Mouse (Mus musculus) embryonic facial prominence, embryonic 13.5 days (tissue): ENCODE measurements at regions not wholly inside any gene's neighbourhood (a gene's known extent, or its start where the extent isn't known, plus 50 kb on each side); places are given as distances from the start of the nearest gene placed in this dataset.

ENCODE experiments used
- ATAC-seq: fragments of 200-750 bp; cut with Nextera tagmentation; 2 replicates; pipeline ENCODE4 v1.8.0; 2017; ENCODE audit warnings: low read depth; ENCODE audit not compliant: insufficient number of reproducible peaks, insufficient read depth, low FRiP score, low TSS enrichment
- H3K27ac ChIP-seq: fragments of 300-500 bp; sonication (generic); 2 replicates; pipeline ENCODE4 v1.5.1; 2015; ENCODE audit warnings: moderate library complexity, mild to moderate bottlenecking, inconsistent platforms
- H3K27me3 ChIP-seq: fragments of 300-500 bp; sonication (generic); 2 replicates; pipeline ENCODE4 v1.6.1; 2015; ENCODE audit warnings: mild to moderate bottlenecking, inconsistent platforms
- H3K36me3 ChIP-seq: fragments of 300-500 bp; sonication (generic); 2 replicates; pipeline ENCODE4 v1.6.1; 2015; ENCODE audit warnings: mild to moderate bottlenecking, inconsistent platforms
- H3K4me1 ChIP-seq: fragments of 300-500 bp; sonication (generic); 2 replicates; pipeline ENCODE4 v1.6.1; 2015; ENCODE audit warnings: inconsistent platforms
- H3K4me2 ChIP-seq: fragments of 300-500 bp; sonication (generic); 2 replicates; pipeline ENCODE4 v1.6.1; 2015; ENCODE audit warnings: moderate library complexity, mild to moderate bottlenecking, inconsistent platforms
- H3K4me3 ChIP-seq: fragments of 300-500 bp; sonication (generic); 2 replicates; pipeline ENCODE4 v1.5.1; 2015; ENCODE audit warnings: mild to moderate bottlenecking, inconsistent platforms
- H3K9ac ChIP-seq: fragments of 300-500 bp; sonication (generic); 2 replicates; pipeline ENCODE4 v1.6.1; 2015; ENCODE audit warnings: mild to moderate bottlenecking, inconsistent platforms
- H3K9me3 ChIP-seq: fragments of 300-500 bp; sonication (generic); 2 replicates; pipeline ENCODE4 v1.6.1; 2016; ENCODE audit warnings: inconsistent platforms
- WGBS: fragments of 180-500 bp; shearing (Covaris S2); methylation state at CpG from one replicate; pipeline ENCODE4 v1.1.7; 2015; ENCODE audit warnings: mixed read lengths; 5-methylcytosine and 5-hydroxymethylcytosine counted together

DNA sequence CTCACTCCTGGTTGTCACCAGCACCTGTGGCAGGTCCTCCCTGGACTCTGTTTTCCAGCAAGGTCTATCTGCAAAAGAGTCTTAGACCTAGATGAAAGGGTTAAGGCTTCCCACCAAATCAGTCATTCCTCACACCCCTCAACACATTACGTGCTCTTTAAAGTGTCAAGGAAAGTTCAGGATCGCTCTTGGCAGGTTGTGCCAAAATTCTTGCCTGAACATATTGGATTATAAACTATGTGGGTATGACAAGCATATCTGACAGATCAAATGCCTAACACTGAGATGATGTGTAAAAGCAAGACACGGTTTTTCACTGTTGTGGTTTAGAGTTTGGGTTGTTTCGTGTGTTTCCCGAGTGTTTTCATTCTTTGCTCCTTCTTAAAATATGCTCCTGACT, 193.0 kb upstream of the Six2 start:
- Histone ChIP-seq H3K27ac (0 out of 2 replicates have a peak overlapping the region, but pooled peaks have one; percentile 2), H3K36me3 (no peaks in the 10 kb centered on the region), H3K4me1 (peaks cover 37% of the 10 kb centered on the region), H3K9ac (no peak overlapping the region), H3K4me2 (no peak overlapping the region), H3K4me3 (no peak overlapping the region), H3K27me3 (0 out of 2 replicates have a peak, but pooled peaks cover 8% of the 10 kb centered on the region), H3K9me3 (no peaks in the 10 kb centered on the region)
- WGBS, result 35% methylated on average over 5 of the region's 5 CpGs
- ATAC-seq, result no peak

DNA sequence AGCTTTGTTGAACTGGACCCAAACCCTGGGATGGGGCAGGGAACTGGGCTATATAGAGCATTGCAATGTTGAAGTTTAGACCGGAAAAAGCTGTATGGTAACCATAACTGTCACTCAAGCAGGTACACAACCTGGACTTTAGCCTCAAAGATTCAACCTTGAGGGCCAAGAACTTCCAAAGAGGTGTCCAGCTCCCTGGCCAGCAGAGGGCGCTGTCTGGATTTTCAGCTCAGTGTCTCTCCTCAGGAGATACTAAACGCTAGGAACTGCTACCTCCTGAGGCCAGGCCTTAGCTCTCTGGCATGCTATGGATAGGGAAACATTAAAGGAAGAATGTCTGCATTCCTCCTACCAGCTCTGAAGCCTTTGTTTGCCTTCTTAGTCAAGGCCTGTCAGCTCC, 189.4 kb upstream of the Six2 start:
- WGBS, result 48% methylated on average over 3 of the region's 3 CpGs
- Histone ChIP-seq H3K36me3 (no peaks in the 10 kb centered on the region), H3K4me1 (peaks cover 50% of the 10 kb centered on the region), H3K27me3 (peaks cover 18% of the 10 kb centered on the region), H3K27ac (no peak overlapping the region), H3K9ac (no peak overlapping the region), H3K4me3 (no peak overlapping the region), H3K9me3 (no peaks in the 10 kb centered on the region), H3K4me2 (no peak overlapping the region)
- ATAC-seq, result no peak

DNA sequence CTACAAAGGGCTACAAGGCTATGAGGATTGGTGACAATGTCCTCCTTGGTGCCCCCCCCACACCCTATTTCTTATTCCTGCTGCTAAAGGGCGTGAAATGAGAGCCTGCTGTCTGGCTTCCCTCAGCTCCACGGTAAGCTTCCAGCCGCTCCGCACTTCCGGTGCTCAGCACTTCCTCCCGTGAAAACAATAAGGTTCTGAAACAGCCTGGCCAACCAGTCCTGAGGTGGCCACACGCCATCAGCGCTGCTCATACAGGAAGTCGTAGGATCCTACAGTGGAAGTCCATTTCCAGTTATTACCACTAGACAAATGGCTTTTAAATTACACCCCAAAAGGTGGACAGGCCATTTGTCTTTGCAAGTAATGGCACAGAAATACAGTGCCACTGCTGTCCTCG, 188.8 kb upstream of the Six2 start:
- H3K4me3 ChIP-seq, result no peak overlapping the region
- H3K9ac ChIP-seq, result no peak overlapping the region
- H3K36me3 ChIP-seq, result no peaks in the 10 kb centered on the region
- peak overlapping the region; percentile 9; the same call in 1 of the 2 replicates for H3K4me2 ChIP-seq
- 38% methylated on average over 10 of the region's 10 CpGs for WGBS
- H3K27ac ChIP-seq, result no peak overlapping the region
- no peaks in the 10 kb centered on the region for H3K9me3 ChIP-seq
- peaks cover 19% of the 10 kb centered on the region for H3K27me3 ChIP-seq
- H3K4me1 ChIP-seq, result peaks cover 49% of the 10 kb centered on the region
- no peak for ATAC-seq

DNA sequence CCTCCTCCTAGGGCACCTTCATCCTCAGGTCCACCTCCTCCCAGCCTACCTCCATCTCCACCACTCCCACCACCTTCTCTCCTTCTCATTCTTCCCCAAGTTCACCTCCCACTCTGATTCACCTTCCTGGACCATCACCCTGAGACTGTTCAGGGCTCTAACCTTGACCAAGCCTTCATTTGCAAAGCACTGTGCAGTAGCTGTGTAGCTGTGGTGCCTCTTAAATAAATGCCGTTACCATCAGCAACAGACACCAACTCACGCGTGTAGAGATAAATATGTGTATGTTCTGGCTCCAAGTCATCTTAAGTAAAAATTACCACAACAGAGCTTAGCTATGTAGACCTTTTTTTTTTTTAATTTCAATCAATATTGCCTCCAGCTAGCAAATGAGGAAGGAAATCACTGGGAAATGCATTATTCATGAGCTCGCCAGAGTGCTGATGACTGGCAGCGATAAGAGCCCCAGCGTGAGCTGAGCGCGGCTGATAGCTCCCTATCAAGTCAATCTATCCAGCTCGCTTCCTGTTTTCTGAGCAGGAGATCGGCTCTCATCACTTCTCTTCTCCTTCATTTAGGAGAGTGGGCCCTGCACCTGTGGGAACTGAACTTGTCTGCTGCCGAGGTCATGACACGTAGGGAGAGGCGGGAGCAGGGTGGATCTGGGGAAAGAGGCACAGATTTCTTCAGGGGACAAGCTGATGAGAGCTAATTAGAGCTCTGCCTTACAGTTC, 185.9 kb upstream of the Six2 start:
- Histone ChIP-seq H3K9me3 (no peaks in the 10 kb centered on the region), H3K9ac (no peak overlapping the region), H3K4me3 (no peak overlapping the region), H3K4me1 (peaks cover 61% of the 10 kb centered on the region), H3K27ac (no peak overlapping the region), H3K4me2 (peak overlapping the region; percentile 37), H3K27me3 (peaks cover 23% of the 10 kb centered on the region), H3K36me3 (no peaks in the 10 kb centered on the region)
- ATAC-seq, result no peak
- WGBS, result 21% methylated on average over 13 of the region's 13 CpGs

GRCm38 (mm10) chr17:85872903-85873413, 184.9 kb upstream of the Six2 start:
- Histone ChIP-seq H3K4me2 (no peak overlapping the region), H3K4me3 (no peak overlapping the region), H3K9me3 (no peaks in the 10 kb centered on the region), H3K4me1 (peaks cover 72% of the 10 kb centered on the region), H3K27ac (no peak overlapping the region), H3K9ac (no peak overlapping the region), H3K36me3 (no peaks in the 10 kb centered on the region), H3K27me3 (peaks cover 23% of the 10 kb centered on the region)
- no peak for ATAC-seq
- 30% methylated on average over 6 of the region's 6 CpGs for WGBS

DNA sequence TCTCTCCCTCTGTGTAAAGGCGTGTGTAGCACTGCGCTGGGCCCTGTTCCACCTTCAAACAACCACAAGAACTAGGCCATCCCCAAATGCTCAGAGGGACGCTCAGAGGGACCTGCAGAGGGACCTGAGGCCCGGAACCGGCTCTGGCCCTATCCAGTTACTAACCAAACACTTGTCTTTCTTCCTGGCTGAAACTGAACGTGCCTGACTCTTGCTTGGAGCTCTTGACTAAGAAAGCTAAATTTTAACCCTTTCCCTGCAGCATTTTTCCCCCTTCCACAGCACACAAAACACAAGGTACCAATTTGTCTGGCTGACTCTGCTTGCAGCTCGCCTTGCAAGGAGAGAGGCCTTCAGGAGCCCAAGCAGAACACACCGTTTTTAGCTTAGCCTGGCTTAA, 182.3 kb upstream of the Six2 start:
- 0 out of 2 replicates have a peak, but pooled peaks have one; percentile 23 for ATAC-seq

DNA sequence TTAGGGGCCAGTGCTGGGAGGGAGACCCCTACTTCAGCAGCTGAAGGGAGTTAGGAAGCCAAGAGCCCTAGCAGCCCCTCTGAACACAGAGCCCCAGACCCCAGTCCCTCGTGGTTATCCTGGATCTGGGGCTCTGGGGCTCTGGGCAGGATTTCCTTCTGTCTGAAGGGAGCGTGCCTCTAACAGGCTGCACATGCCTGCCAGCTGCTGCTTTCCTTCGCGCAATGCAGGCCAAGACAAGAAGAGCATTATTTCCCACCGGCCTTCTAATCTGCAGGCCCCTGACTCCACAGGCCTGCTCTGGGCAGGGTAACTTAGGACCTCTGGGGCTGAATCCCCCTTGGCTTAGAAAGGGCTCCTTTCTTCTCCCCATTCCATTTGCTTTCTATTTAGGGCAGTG, 181.1 kb upstream of the Six2 start:
- peaks cover 59% of the 10 kb centered on the region for H3K4me1 ChIP-seq
- H3K36me3 ChIP-seq, result no peaks in the 10 kb centered on the region
- no peaks in the 10 kb centered on the region for H3K9me3 ChIP-seq
- no peak overlapping the region for H3K4me3 ChIP-seq
- H3K27ac ChIP-seq, result peak overlapping the region; percentile 84
- no peak; the same call in 1 of the 2 replicates for ATAC-seq
- peaks cover 15% of the 10 kb centered on the region for H3K27me3 ChIP-seq
- H3K9ac ChIP-seq, result 0 out of 2 replicates have a peak overlapping the region, but pooled peaks have one; percentile 17
- no peak overlapping the region for H3K4me2 ChIP-seq
- WGBS, result 9% methylated on average over 5 of the region's 5 CpGs

More for the DNA sequence above, 182.3 kb upstream of the Six2 start:
- Histone ChIP-seq H3K36me3 (no peaks in the 10 kb centered on the region), H3K27me3 (peaks cover 20% of the 10 kb centered on the region), H3K4me1 (peaks cover 65% of the 10 kb centered on the region), H3K9ac (no peak overlapping the region), H3K4me3 (no peak overlapping the region), H3K27ac (peak overlapping the region; percentile 84), H3K4me2 (no peak overlapping the region), H3K9me3 (no peaks in the 10 kb centered on the region)
- WGBS, result 21% methylated on average over 8 of the region's 8 CpGs

DNA sequence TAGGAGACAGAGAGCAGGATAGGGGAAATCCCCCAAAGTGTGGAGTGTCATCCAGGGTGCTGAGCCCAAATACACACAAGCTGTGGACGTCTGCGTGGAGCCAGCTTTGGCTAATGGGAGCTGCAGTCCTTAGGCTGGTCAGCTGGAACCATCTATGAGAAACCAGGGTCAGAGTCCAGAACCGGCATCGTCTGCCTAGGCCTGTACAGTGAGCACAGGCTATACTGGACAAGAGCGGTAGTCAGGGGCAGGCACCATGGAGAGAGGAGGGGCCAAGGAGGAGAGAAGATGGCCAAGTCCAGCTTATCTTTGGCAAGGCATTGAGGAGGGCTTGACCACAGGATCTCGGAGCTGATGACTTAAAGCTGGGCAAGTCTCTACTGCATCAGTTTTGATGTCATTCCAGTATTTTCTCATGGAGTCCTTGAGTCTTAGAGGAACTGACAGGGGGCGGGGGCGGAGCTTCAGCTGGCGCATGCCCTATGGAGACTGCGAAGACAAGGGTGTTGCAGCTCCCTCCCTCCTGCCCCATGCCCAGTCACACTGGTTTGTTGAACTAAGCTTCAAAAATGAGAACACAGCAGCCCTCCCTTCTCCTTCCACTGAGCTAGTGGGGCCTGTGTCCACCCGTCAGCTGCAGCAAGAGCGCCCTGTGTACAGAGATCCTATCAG, 180.0 kb upstream of the Six2 start:
- 0 out of 2 replicates have a peak, but pooled peaks have one; percentile 11 for ATAC-seq

DNA sequence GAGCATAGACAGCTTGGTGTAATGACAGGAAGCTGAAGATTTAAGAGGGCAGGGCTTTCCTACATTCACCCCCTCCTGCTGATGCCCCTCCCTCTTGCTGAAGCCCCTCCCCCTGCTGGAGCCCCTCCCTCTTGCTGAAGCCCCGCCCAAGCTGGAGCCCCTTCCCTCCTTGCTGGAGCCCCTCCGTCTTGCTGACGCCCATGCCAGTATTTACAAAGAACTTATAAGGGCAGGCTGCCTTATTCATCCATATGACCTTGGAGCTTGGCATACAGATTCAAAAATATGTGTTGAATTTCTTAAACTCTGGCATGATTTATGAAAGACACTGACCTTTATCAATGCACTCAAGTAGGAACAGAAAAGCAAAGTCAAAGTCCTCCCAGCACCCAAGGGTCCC, 178.5 kb upstream of the Six2 start:
- Histone ChIP-seq H3K27me3 (peaks cover 4% of the 10 kb centered on the region), H3K4me3 (no peak overlapping the region), H3K36me3 (no peaks in the 10 kb centered on the region), H3K9ac (no peak overlapping the region), H3K4me1 (peaks cover 43% of the 10 kb centered on the region), H3K9me3 (no peaks in the 10 kb centered on the region), H3K27ac (no peak overlapping the region), H3K4me2 (no peak overlapping the region)
- no peak for ATAC-seq
- 72% methylated on average over 3 of the region's 3 CpGs for WGBS

More for the DNA sequence above, 180.0 kb upstream of the Six2 start:
- Histone ChIP-seq H3K27ac (peak overlapping the region; percentile 84), H3K4me3 (no peak overlapping the region), H3K4me1 (peaks cover 48% of the 10 kb centered on the region), H3K36me3 (no peaks in the 10 kb centered on the region), H3K4me2 (no peak overlapping the region; the same call in 1 of the 2 replicates), H3K9ac (no peak overlapping the region), H3K9me3 (no peaks in the 10 kb centered on the region), H3K27me3 (peaks cover 10% of the 10 kb centered on the region)
- 66% methylated on average over 12 of the region's 12 CpGs for WGBS

- no peaks in the 10 kb centered on the region for H3K36me3 ChIP-seq
- no peaks in the 10 kb centered on the region for H3K9me3 ChIP-seq
- ATAC-seq, result no peak
- 84% methylated on average over 4 of the region's 4 CpGs for WGBS
- H3K4me1 ChIP-seq, result peaks cover 42% of the 10 kb centered on the region
- H3K4me2 ChIP-seq, result no peak overlapping the region
- no peak overlapping the region for H3K4me3 ChIP-seq
- no peak overlapping the region for H3K9ac ChIP-seq
- no peaks in the 10 kb centered on the region; the same call in none of the 2 replicates for H3K27me3 ChIP-seq
- H3K27ac ChIP-seq, result no peak overlapping the region
These were observed 177.9 kb upstream of the Six2 start for GRCm38 (mm10) chr17:85865940-85866339.

- Histone ChIP-seq H3K4me3 (no peak overlapping the region), H3K4me1 (peaks cover 18% of the 10 kb centered on the region), H3K27ac (no peak overlapping the region), H3K4me2 (no peak overlapping the region), H3K9ac (no peak overlapping the region), H3K36me3 (no peaks in the 10 kb centered on the region), H3K27me3 (peaks cover 3% of the 10 kb centered on the region), H3K9me3 (no peaks in the 10 kb centered on the region)
- ATAC-seq, result no peak
- WGBS, result 46% methylated on average over 9 of the region's 9 CpGs
These were observed 173.3 kb upstream of the Six2 start for GRCm38 (mm10) chr17:85861328-85861727.
